Mouse (Mus musculus) thymus, adult 2 months (tissue): Measurements from ENCODE around the gene Angptl8. TPM values are rescaled to one million over a fixed set of nuclear protein-coding genes. Genes with fewer than 3 reads are reported as not detected.

Source experiments
- DNase-seq: peaks from one replicate; pipeline ENCODE4 v3.0.0; 2021
- H3K27ac ChIP-seq: fragments of 200-500 bp; 2 replicates; pipeline ENCODE4 v1.5.1; 2012; ENCODE audit warnings: low read length, control low read depth; ENCODE audit not compliant: control insufficient read depth, insufficient read depth
- H3K27me3 ChIP-seq: fragments of 200-500 bp; 2 replicates; pipeline ENCODE4 v1.6.1; 2012; ENCODE audit warnings: mild to moderate bottlenecking, low read length, moderate library complexity, mixed read lengths; ENCODE audit not compliant: control insufficient read depth, insufficient read depth
- H3K36me3 ChIP-seq: fragments of 200-500 bp; 2 replicates; pipeline ENCODE4 v1.6.1; 2012; ENCODE audit warnings: mild to moderate bottlenecking, low read length, moderate library complexity; ENCODE audit not compliant: control insufficient read depth, insufficient read depth
- H3K4me1 ChIP-seq: fragments of 200-500 bp; replicated peaks from 2 replicates; pipeline ENCODE4 v1.6.1; 2012; ENCODE audit warnings: low read length; ENCODE audit not compliant: control insufficient read depth, insufficient read depth
- H3K4me3 ChIP-seq: fragments of 200-500 bp; 2 replicates; pipeline ENCODE4 v1.5.1; 2012; ENCODE audit warnings: mild to moderate bottlenecking, low read length, control low read depth, moderate library complexity; ENCODE audit not compliant: control insufficient read depth, insufficient read depth
- CTCF ChIP-seq: fragments of 200-500 bp; IDR thresholded peaks from 2 replicates; pipeline ENCODE4 v1.5.1; 2012; ENCODE audit warnings: mild to moderate bottlenecking, control low read depth, low read length, moderate library complexity, borderline replicate concordance; ENCODE audit not compliant: control insufficient read depth, poor library complexity, insufficient read depth; ENCODE audit errors: extremely low read depth
- POLR2A ChIP-seq: fragments of 200-500 bp; IDR thresholded peaks from 2 replicates; pipeline ENCODE4 v1.6.1; 2012; ENCODE audit warnings: mild to moderate bottlenecking, low read length, control low read depth, moderate library complexity; ENCODE audit not compliant: control insufficient read depth, poor library complexity, insufficient read depth; ENCODE audit errors: extremely low read depth
- WGBS: fragments of 180-500 bp; shearing (Covaris S2); methylation state at CpG from one replicate; pipeline ENCODE4 v1.1.7; 2018; 5-methylcytosine and 5-hydroxymethylcytosine counted together
- polyA plus RNA-seq: library from polyadenylated mRNA; depleted of rRNA; stranded (reverse); fragments of >200 nt; gene quantifications from 2 replicates; pipeline ENCODE4 v1.2.3, GENCODE M21; 2012

The Angptl8 gene
- polyA plus RNA-seq, 1 experiment, result 4.7 TPM

- WGBS, result 73% methylated on average over 14 of the region's 14 CpGs
- no peak for DNase-seq
- TF ChIP-seq POLR2A (no peak), CTCF (no peak)
- Histone ChIP-seq H3K27me3 (no peaks in the 10 kb centered on the region), H3K4me1 (no peaks in the 10 kb centered on the region), H3K4me3 (no peak overlapping the region), H3K27ac (no peak overlapping the region), H3K36me3 (no peaks in the 10 kb centered on the region)
These were observed 10.2 kb downstream of the Angptl8 start for GRCm38 (mm10) chr9:21845381-21846080.

DNA sequence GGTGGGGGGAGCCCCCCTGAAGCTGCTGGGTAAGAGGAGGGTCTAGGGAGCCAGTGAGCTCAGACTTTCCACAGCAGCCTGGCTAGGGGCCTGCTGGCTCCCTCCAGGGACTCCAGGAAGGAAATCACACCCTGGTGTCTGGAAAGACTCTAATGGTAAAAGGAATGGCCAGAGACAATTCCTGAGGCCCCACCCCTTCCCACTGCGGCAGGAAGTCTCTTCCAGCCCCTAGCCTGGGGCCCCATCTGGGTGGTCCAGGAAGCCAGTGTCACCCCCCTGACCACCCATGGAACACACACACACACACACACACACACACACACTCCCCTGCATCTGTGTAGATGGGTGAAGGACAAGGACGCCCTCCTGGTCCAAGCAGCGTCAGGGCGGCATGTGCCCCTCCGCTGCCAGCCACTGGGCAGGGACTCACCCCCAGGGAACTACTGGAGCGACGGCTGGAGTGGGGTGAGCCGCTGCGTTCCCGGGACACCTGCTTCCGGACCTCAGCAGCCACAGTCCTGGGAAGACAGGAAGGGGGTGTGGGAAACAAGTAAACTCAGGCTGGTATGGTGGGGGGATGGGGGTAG lies 11.5 kb downstream of the Angptl8 start:
- Histone ChIP-seq H3K36me3 (no peaks in the 10 kb centered on the region), H3K27ac (no peak overlapping the region), H3K4me3 (no peak overlapping the region), H3K4me1 (no peaks in the 10 kb centered on the region), H3K27me3 (no peaks in the 10 kb centered on the region)
- 84% methylated on average over 11 of the region's 11 CpGs for WGBS
- DNase-seq, result no peak
- no peak for TF ChIP-seq CTCF
- no peak for TF ChIP-seq POLR2A

- Histone ChIP-seq H3K27ac (no peak overlapping the region), H3K27me3 (no peaks in the 10 kb centered on the region), H3K4me1 (peaks cover 4% of the 10 kb centered on the region), H3K4me3 (no peak overlapping the region), H3K36me3 (no peaks in the 10 kb centered on the region)
- 79% methylated on average over 3 of the region's 3 CpGs for WGBS
- TF ChIP-seq POLR2A, result no peak
- TF ChIP-seq CTCF, result no peak
- no peak for DNase-seq
These were observed 12.1 kb downstream of the Angptl8 start for GRCm38 (mm10) chr9:21847425-21847824.

DNA sequence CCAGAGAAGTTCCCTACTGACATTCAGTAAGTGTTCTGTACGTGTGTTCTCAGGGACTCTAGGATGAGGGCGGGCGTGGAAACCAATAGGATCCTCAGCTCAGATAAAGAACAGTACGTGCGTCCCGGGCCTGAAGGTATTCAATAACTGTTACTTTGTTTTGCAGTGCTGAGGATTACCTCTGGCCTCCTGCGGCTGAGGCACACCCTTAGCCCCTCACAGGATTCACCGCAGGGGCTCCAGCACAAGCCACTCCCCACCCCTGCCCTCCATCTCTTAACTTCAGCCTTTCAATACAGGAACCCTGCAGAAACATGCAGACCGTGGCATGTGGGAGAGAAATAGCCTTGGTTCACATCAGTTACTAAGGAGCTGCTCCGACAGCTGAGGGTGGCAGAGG lies 12.6 kb downstream of the Angptl8 start:
- no peak for DNase-seq
- WGBS, result 93% methylated on average over 10 of the region's 10 CpGs
- Histone ChIP-seq H3K4me3 (no peak overlapping the region), H3K27ac (no peak overlapping the region), H3K27me3 (no peaks in the 10 kb centered on the region), H3K36me3 (no peaks in the 10 kb centered on the region), H3K4me1 (peaks cover 9% of the 10 kb centered on the region)
- no peak for TF ChIP-seq POLR2A
- no peak for TF ChIP-seq CTCF

DNA sequence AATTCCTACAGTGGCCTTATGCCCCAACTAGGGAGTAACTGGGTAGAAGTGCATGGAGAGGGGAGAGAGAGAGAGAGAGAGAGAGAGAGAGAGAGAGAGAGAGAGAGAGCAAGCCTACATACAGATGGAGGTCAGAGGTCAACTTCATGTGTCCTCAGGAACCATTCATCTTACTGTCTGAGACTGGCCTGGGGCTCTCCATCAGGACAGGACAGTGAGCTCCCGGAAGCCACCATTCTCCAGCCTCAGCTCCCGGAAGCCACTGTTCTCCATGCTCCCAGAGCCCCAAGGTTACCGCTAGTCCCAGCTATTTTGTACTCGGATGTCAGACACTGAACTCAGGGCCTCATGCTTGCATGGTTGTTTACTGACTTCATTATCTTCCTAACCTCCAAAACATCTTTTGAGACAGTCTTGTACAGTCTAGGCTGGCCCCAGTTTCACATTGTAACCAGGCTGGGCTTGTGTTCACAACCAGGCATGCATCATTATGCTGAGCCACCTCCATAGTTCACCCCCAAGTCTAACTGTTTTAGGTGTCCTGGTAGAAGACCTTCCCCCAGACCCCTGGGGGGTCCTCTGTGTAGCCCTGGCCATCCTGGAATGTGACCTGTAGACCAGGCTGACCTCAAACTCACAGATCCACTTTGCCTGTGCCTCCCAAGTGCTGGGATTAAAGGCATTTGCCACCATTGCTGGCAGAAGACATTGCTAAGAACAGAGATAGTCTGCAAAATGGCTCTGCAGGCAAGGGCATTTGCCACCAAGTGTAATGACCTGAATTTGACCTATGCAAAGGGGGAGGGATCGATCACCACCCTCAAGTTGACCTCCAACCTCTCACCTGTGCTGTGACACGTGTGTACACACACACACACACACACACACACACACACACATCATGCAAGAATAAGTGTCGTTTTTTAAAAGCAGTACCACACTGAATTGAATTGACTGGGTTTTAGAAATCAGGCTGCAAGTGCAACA lies 14.7 kb downstream of the Angptl8 start:
- peaks cover 9% of the 10 kb centered on the region for H3K4me1 ChIP-seq
- DNase-seq, result no peak
- H3K36me3 ChIP-seq, result no peaks in the 10 kb centered on the region
- H3K27me3 ChIP-seq, result no peaks in the 10 kb centered on the region
- no peak overlapping the region for H3K4me3 ChIP-seq
- TF ChIP-seq POLR2A, result no peak
- TF ChIP-seq CTCF, result no peak
- H3K27ac ChIP-seq, result no peak overlapping the region
- 94% methylated on average over 7 of the region's 7 CpGs for WGBS

- no peak for TF ChIP-seq POLR2A
- no peak for TF ChIP-seq CTCF
- no peaks in the 10 kb centered on the region for H3K27me3 ChIP-seq
- 96% methylated on average over 3 of the region's 3 CpGs for WGBS
- peaks cover 9% of the 10 kb centered on the region for H3K4me1 ChIP-seq
- no peak overlapping the region for H3K27ac ChIP-seq
- H3K36me3 ChIP-seq, result no peaks in the 10 kb centered on the region
- DNase-seq, result no peak
- no peak overlapping the region for H3K4me3 ChIP-seq
These were observed 15.8 kb downstream of the Angptl8 start for GRCm38 (mm10) chr9:21851084-21851483.
